ENCODE assay signal across 8 mouse cellular contexts in genomic region chr4:148627246-148627645, GRCm38 (mm10). TPM values are rescaled to one million over a fixed set of nuclear protein-coding genes. Genes with fewer than 3 reads are reported as not detected.
A peak's percentile ranks its signal among the peaks of the same experiment; 100 is the strongest.
DNase-seq lines count a peak whose midpoint lies in the region; ATAC-seq and TF ChIP-seq lines count a peak whose summit lies in the region.

No protein-coding gene starts in this region.

- no peak for TF ChIP-seq CTCF in left cerebral cortex, adult 2 months (IDR thresholded peaks at IDR 0.05)

- peak overlapping the region; percentile 100 for H3K27ac ChIP-seq in left cerebral cortex, adult 2 months
- H3K27ac ChIP-seq in limb, embryonic 11.5 days (replicated peaks; ENCODE audit: low read depth, low read length), result no peak overlapping the region
- H3K27ac ChIP-seq in neural tube, embryonic 14.5 days (ENCODE audit: low read depth, low read length), result peak overlapping the region; percentile 45; the same call in 1 of the 2 replicates

- H3K4me1 ChIP-seq in erythroblast, embryonic 14.5 days (ENCODE audit: control insufficient read depth), result peaks cover 35% of the 10 kb centered on the region
- no peaks in the 10 kb centered on the region; the same call in 1 of the 2 replicates for H3K4me1 ChIP-seq in limb, embryonic 11.5 days (ENCODE audit: control insufficient read depth, insufficient read depth, low read length)
- H3K4me1 ChIP-seq in neural tube, embryonic 14.5 days (ENCODE audit: control insufficient read depth, insufficient read depth, low read length), result peaks cover 7% of the 10 kb centered on the region; the same call in 1 of the 2 replicates

- H3K4me3 ChIP-seq in left cerebral cortex, adult 2 months, result peak overlapping the region; percentile 80
- H3K4me3 ChIP-seq in erythroblast, embryonic 14.5 days (replicated peaks), result peak overlapping the region; percentile 100
- H3K4me3 ChIP-seq in limb, embryonic 11.5 days (ENCODE audit: low read depth, low read length), result peak overlapping the region; percentile 92
- H3K4me3 ChIP-seq in neural tube, embryonic 14.5 days (ENCODE audit: low read depth, low read length), result peak overlapping the region; percentile 97

- H3K9ac ChIP-seq in limb, embryonic 11.5 days (ENCODE audit: low read length), result peak overlapping the region; percentile 99
- peak overlapping the region; percentile 99; the same call in 1 of the 2 replicates for H3K9ac ChIP-seq in neural tube, embryonic 14.5 days (replicated peaks; ENCODE audit: low read depth, low read length)

- peak; percentile 29; the same call in 1 of the 2 replicates for ATAC-seq in limb, embryonic 11.5 days (ENCODE audit: insufficient number of reproducible peaks, low FRiP score, low TSS enrichment, low read depth)
- peak; percentile 11; the same call in 1 of the 2 replicates for ATAC-seq in neural tube, embryonic 14.5 days (ENCODE audit: low read depth)

- DNase-seq in left cerebral cortex, adult 2 months (ENCODE audit: extremely low spot score in 1 of 2, low spot score in 2 of 2), result no peak
- no peak for DNase-seq in left cerebral cortex, adult 11 months (ENCODE audit: low spot score)
- DNase-seq in limb, embryonic 11.5 days (ENCODE audit: low spot score), result no peak
- DNase-seq in retina, postnatal 1 day, result no peak
- no peak for DNase-seq in adrenal gland, postnatal 4 days (ENCODE audit: low spot score in 2 of 2)
- no peak for DNase-seq in gastrocnemius, postnatal 25 days

- no peaks in the 10 kb centered on the region for H3K27me3 ChIP-seq in erythroblast, embryonic 14.5 days (ENCODE audit: control insufficient read depth)
- H3K27me3 ChIP-seq in limb, embryonic 11.5 days (ENCODE audit: control insufficient read depth, insufficient read depth, low read length), result no peaks in the 10 kb centered on the region
- no peaks in the 10 kb centered on the region for H3K27me3 ChIP-seq in neural tube, embryonic 14.5 days (ENCODE audit: control insufficient read depth, insufficient read depth, low read length)

- no peaks in the 10 kb centered on the region for H3K9me3 ChIP-seq in erythroblast, embryonic 14.5 days (ENCODE audit: control insufficient read depth, low read length)
- H3K9me3 ChIP-seq in limb, embryonic 11.5 days (ENCODE audit: control insufficient read depth, low read length), result no peaks in the 10 kb centered on the region
- no peaks in the 10 kb centered on the region for H3K9me3 ChIP-seq in neural tube, embryonic 14.5 days (ENCODE audit: control insufficient read depth, low read length)

- peak overlapping the region; percentile 24 for H3K4me2 ChIP-seq in limb, embryonic 11.5 days (ENCODE audit: low read depth, severe bottlenecking)
- peak overlapping the region; percentile 97 for H3K4me2 ChIP-seq in neural tube, embryonic 14.5 days (ENCODE audit: low read depth, low read length)

- peaks cover 33% of the 10 kb centered on the region for H3K36me3 ChIP-seq in erythroblast, embryonic 14.5 days (ENCODE audit: control insufficient read depth)
- H3K36me3 ChIP-seq in limb, embryonic 11.5 days (ENCODE audit: control insufficient read depth, insufficient read depth, low read length), result peaks cover 15% of the 10 kb centered on the region; the same call in 1 of the 2 replicates
- H3K36me3 ChIP-seq in neural tube, embryonic 14.5 days (ENCODE audit: control insufficient read depth, insufficient read depth, low read length), result peaks cover 18% of the 10 kb centered on the region

- 62% methylated on average over 3 of the region's 3 CpGs for WGBS in limb, embryonic 11.5 days
- 63% methylated on average over 3 of the region's 3 CpGs for WGBS in neural tube, embryonic 14.5 days

- intact Hi-C loops in left cerebral cortex, adult 2 months (cut with DNase I), result no loop called here

RNA-seq across cellular contexts. Expression of gene Tardbp, which starts 0.4 kb away (rescaled TPM):
- total RNA-seq in left cerebral cortex, adult 2 months (2021), result 100 to 1,000 TPM; 198 to 208 TPM
- 2.2 and 3.0 TPM in 2 replicates for polyA plus RNA-seq in erythroblast, embryonic 14.5 days (2012)
- polyA plus RNA-seq in limb, embryonic 11.5 days (2014; fragmentation: Nextera tagmentation; extraction: Ambion mirVana), result 198 and 237 TPM in 2 replicates
- 78.3 and 85.0 TPM in 2 replicates for polyA plus RNA-seq in neural tube, embryonic 14.5 days (2014; fragmentation: Nextera tagmentation; extraction: Ambion mirVana)
- total RNA-seq in adrenal gland, postnatal 4 days (2021), result 100 to 1,000 TPM; 280 to 349 TPM
- 100 to 1,000 TPM; 105 to 113 TPM for total RNA-seq in gastrocnemius, postnatal 25 days (2021)

RNA-seq across cellular contexts. Expression of gene Gm572, which starts 15.9 kb away (rescaled TPM):
- total RNA-seq in left cerebral cortex, adult 2 months (2021), result not detected
- not detected in 2 replicates for polyA plus RNA-seq in erythroblast, embryonic 14.5 days (2012)
- polyA plus RNA-seq in limb, embryonic 11.5 days (2014; fragmentation: Nextera tagmentation; extraction: Ambion mirVana), result not detected in 2 replicates
- polyA plus RNA-seq in neural tube, embryonic 14.5 days (2014; fragmentation: Nextera tagmentation; extraction: Ambion mirVana), result not detected in 2 replicates
- total RNA-seq in adrenal gland, postnatal 4 days (2021), result under 1 TPM; 0.37 to 0.42 TPM
- 1 to 10 TPM; 5.2 to 5.3 TPM for total RNA-seq in gastrocnemius, postnatal 25 days (2021)

RNA-seq across cellular contexts. Expression of gene Masp2, which starts 24.9 kb away (rescaled TPM):
- total RNA-seq in left cerebral cortex, adult 2 months (2021), result 1 to 10 TPM; 4.1 to 4.7 TPM
- 0.06 and 0.12 TPM in 2 replicates for polyA plus RNA-seq in erythroblast, embryonic 14.5 days (2012)
- polyA plus RNA-seq in limb, embryonic 11.5 days (2014; fragmentation: Nextera tagmentation; extraction: Ambion mirVana), result 0.16 TPM in 1 of 2 replicates, not detected in the other
- 0.64 and 1.8 TPM in 2 replicates for polyA plus RNA-seq in neural tube, embryonic 14.5 days (2014; fragmentation: Nextera tagmentation; extraction: Ambion mirVana)
- 10 to 100 TPM in 1 of 2 experiments, 1 to 10 TPM in 1; 1.1 to 14.8 TPM for total RNA-seq in adrenal gland, postnatal 4 days (2021)
- under 1 TPM; 0.51 to 0.61 TPM for total RNA-seq in gastrocnemius, postnatal 25 days (2021)

RNA-seq across cellular contexts. Expression of gene Srm, which starts 35.9 kb away (rescaled TPM):
- 10 to 100 TPM; 77.2 to 77.4 TPM for total RNA-seq in left cerebral cortex, adult 2 months (2021)
- 3.4 and 4.3 TPM in 2 replicates for polyA plus RNA-seq in erythroblast, embryonic 14.5 days (2012)
- polyA plus RNA-seq in limb, embryonic 11.5 days (2014; fragmentation: Nextera tagmentation; extraction: Ambion mirVana), result 212 and 222 TPM in 2 replicates
- polyA plus RNA-seq in neural tube, embryonic 14.5 days (2014; fragmentation: Nextera tagmentation; extraction: Ambion mirVana), result 186 and 189 TPM in 2 replicates
- 10 to 100 TPM; 55.9 to 60.3 TPM for total RNA-seq in adrenal gland, postnatal 4 days (2021)
- total RNA-seq in gastrocnemius, postnatal 25 days (2021), result 10 to 100 TPM; 12.4 to 14.7 TPM

Comparison
In these comparisons a context has a peak if more than half of its experiments do, and no peak if none do; other contexts are left out.
1. RNA of gene Gm572, which starts 15.9 kb away (total RNA-seq): 5.2 to 5.3 TPM in gastrocnemius, postnatal 25 days; 0.37 to 0.42 TPM in adrenal gland, postnatal 4 days and not detected in left cerebral cortex, adult 2 months; every median in the first group is over 4 times any median in the second.
2. Peak in every context shown above with its lines, with median percentiles within 50 percentile points of each other: H3K4me3 ChIP-seq.